Mouse (Mus musculus) CD4-positive naive resting alpha-beta T cell, adult 76 days (primary cell): Measurements from ENCODE around the gene Rhox4d. TPM values are rescaled to one million over a fixed set of nuclear protein-coding genes. Genes with fewer than 3 reads are reported as not detected.

ENCODE experiments used
- total RNA-seq: library from RNA; stranded (reverse); gene quantifications from one replicate; pipeline ENCODE4 v1.2.4, GENCODE M21; 2023

The Rhox4d gene
- total RNA-seq, result not detected

GRCm38 (mm10) chrX:37514059-37514458 is at the start of gene Rhox4d:
Rhox4d (plus strand) TSS chrX:37514359.

GRCm38 (mm10) chrX:37480037-37480436 is 34.1 kb upstream of the Rhox4d start, which contains the start of gene Rhox4c:
Rhox4c (plus strand) TSS chrX:37480337.

GRCm38 (mm10) chrX:37530152-37530551 is 16.0 kb downstream of the Rhox4d start, which contains the start of gene Rhox2e:
Rhox2e (plus strand) TSS chrX:37530452.

GRCm38 (mm10) chrX:37541719-37542118 is 27.6 kb downstream of the Rhox4d start, which contains the start of gene Rhox3e:
Rhox3e (plus strand) TSS chrX:37542019.

GRCm38 (mm10) chrX:37557112-37557511 is 43.0 kb downstream of the Rhox4d start, which contains the start of gene Rhox4e:
Rhox4e (plus strand) TSS chrX:37557412.

Other genes with a start within 250 kb of the Rhox4d start
- not detected for gene Rhox4a, start 249.0 kb upstream of the Rhox4d start, total RNA-seq
- gene Rhox3a2, start 134.3 kb upstream of the Rhox4d start, total RNA-seq, result not detected
- gene Rhox4a2, start 123.5 kb upstream of the Rhox4d start, total RNA-seq, result not detected
- gene Rhox2b, start 102.3 kb upstream of the Rhox4d start, total RNA-seq, result not detected
- not detected for gene Rhox4b, start 81.9 kb upstream of the Rhox4d start, total RNA-seq
- gene Rhox2c, start 60.7 kb upstream of the Rhox4d start, total RNA-seq, result not detected
- not detected for gene Rhox3c, start 55.8 kb upstream of the Rhox4d start, total RNA-seq
- gene Rhox4c, start 34.0 kb upstream of the Rhox4d start, total RNA-seq, result not detected
- not detected for gene Rhox2d, start 20.9 kb upstream of the Rhox4d start, total RNA-seq
- not detected for gene Rhox2e, start 16.1 kb downstream of the Rhox4d start, total RNA-seq
- gene Rhox3e, start 27.7 kb downstream of the Rhox4d start, total RNA-seq, result not detected
- gene Rhox4e, start 43.1 kb downstream of the Rhox4d start, total RNA-seq, result not detected
- gene Rhox2f, start 57.0 kb downstream of the Rhox4d start, total RNA-seq, result not detected
- gene Rhox3f, start 66.6 kb downstream of the Rhox4d start, total RNA-seq, result not detected
- not detected for gene Rhox4f, start 93.3 kb downstream of the Rhox4d start, total RNA-seq
- gene Rhox3g, start 114.3 kb downstream of the Rhox4d start, total RNA-seq, result not detected
- not detected for gene Rhox2g, start 129.1 kb downstream of the Rhox4d start, total RNA-seq
- not detected for gene Rhox4g, start 137.0 kb downstream of the Rhox4d start, total RNA-seq
- gene Rhox3h, start 154.4 kb downstream of the Rhox4d start, total RNA-seq, result not detected
- not detected for gene Rhox2h, start 158.9 kb downstream of the Rhox4d start, total RNA-seq